Mouse (Mus musculus) cerebellum, postnatal 14 days (tissue): Measurements from ENCODE around the gene Thbs1.

Source experiments
- DNase-seq, 2 experiments: peaks; one replicate each; pipeline ENCODE4 v3.0.0; 2021; ENCODE audit warnings: mixed read lengths in 2 of 2

Thbs1 gene

DNA sequence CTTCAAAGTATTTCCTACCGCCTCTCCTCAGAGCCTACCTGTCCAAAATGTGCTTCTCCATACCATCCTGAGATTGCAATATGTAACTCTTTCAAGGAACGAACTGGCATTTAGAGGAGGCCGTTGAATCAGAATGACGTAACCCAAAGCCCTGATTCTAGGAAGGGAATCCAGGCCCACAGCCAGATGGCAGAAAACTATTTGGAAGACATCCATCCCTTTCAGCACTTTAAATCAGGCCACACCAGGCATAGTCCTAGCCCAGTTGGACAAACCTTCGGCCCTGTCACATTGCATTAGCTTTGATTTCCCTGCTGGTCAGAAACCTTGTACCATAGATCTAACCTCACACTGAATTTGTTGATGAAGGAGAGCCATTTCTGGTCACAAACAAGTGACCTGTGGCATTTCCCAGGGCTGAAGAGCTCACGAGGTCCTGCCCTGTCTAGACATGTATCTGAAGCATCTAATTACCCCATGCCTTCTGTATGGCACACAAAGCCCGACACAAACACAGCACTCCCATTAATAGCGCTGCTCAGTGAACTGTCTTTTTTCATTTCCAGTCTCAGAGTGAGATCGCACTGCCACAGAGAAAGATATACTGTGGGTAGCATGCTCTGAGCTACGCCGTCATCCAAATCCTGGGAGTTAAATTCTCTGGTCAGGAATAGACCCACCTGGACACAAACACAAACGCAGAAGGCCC, 38.3 kb downstream of the Thbs1 start:
- DNase-seq = peak; percentile 96

DNA sequence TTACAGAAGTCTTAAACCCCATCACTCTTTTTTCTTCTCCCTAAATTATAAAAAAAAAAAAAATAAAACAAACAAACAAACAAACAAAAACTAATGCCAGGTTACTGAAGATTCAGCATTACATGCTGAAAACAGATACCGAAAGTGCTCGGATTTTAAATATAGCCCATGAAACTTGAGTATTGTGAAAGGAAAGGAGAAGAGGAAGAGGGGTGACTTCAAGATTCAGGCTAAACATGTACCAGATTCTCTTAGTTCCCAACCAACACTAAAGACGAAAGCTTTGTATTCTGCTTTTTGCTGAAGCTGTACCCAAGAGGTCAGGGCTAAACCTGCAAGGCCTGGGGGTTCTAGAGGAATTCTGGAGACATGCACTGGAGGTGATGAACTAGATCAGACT, 46.4 kb downstream of the Thbs1 start:
- DNase-seq = no peak

DNA sequence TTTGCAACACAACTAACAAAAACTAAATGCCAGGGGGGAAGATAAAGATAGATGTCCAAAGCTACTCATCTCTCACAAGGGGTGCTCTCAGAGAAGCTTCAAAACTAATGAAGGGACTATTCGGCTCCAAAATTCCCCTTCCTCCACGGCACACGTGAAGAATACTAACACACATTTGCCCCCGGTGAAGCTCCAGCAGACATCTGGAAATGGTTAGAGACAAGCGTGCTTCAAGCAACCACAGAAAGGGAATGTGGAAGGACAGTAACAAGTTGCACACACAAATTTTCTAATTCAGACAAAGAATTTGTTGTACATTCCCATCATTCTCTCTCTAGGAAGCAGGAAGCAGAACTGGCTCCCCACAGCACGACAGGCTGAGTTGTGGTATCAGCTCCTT, 47.5 kb downstream of the Thbs1 start:
- DNase-seq = no peak

DNA sequence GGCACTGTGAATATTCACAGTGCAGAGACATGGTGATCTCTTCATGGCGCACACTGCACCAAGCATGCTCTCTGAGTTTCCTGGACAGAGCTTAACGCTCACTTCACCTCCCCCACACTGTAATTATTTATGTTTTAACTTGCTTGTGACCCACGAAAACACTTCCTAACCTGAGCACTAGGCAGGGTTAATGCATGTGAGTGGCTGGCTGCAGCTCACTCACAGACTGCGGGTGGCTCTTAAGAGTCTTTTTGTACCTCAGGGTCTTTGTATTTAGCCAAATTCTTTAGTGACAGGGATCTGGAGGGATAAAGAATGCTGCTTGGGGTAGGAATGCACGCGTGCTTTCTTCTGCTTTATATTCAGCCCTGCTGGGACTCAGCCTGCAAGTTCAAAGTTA, 48.9 kb downstream of the Thbs1 start:
- no peak for DNase-seq

DNA sequence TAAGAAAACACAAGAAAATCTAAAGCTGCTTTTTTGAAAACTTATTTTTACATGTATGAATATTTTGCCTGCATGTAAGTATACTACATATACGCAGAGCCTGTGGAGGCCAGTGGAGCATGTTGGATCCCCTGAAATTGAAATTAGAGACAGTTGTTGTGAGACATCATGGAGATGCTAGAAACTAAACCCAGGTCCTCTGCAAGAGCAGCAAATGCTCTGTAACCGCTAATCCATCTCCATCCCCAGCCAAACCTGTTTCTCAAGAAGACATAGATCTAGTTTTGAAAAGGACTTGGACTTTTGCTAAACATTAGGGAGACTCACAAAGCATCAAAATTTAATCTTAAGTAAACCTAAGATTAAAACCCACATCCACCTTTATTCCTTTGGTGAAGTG, 49.3 kb downstream of the Thbs1 start:
- DNase-seq = no peak

DNA sequence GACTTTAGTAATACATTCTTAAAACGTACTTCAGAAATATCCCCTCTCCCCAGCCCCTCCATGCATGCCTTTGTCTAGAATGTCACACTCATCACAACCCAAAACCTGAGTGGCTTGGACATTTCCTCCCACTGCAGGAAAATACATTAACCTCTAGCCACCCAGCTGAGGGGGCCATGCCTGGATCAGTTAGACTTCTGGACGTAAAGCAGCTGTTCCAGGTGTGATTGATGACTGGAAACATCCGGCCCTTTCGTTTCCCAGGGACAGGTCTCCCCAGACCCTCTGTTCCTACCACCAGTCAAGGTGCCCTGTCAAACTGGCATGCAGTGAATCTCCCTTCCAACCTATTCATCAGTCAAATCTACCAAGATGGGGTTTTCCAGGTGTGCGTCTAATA, 50.8 kb downstream of the Thbs1 start:
- no peak for DNase-seq

DNA sequence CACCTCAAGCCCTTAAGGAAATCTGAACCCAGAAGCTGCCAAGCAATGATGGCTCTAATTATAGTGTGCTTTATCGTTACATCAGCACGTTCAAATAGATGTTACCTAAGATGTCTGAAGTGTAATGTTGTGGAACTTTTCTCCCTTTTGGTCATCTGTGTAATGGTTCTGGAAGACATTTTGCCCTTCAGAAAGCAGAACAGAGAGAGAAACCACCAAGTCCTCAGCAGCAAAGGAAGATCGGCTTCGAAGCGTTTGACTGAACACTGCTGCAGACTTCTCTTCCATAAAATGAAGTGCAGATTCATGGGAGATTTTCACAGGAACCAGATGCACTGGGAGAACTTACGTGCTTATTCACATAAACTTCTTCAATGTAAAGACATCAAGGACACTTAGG, 52.5 kb downstream of the Thbs1 start:
- no peak for DNase-seq

DNA sequence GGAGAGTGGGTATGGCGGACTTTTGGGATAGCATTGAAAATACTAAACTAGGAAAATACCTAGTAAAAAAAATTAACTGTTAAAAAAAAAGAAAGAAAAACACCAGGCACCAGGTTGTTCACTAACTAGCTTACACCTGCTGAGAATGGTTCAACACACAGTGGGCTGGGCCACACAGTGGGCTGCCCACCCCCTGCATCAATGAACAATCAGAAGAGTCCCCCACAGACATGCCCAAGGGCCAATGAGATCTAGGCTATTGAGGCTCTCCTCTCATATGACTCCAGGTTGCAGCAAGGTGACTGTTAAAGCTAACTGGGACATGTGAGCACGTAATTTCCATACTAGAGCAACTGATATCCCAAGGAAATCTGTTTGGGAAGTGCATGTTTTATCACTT, 54.0 kb downstream of the Thbs1 start:
- no peak for DNase-seq

DNA sequence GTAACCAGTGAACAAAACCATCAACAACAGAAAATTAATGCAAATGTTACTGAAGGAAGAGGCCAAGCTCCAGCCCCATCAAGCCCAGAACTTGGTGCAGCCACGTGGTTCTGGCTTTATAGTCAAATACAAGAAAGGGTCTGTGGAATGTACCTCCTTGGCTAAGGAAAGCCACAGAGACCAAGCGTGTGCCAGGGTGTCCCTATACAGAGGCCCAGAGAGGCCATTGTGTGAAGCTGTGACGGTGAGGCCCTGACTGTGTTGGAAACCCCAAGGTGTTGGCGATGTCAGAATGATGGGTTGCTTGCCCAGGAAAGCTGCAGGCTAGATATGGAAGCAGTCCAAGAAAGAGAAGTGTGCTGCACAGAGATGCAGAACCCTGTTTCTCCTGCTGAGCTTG, 56.1 kb downstream of the Thbs1 start:
- peak in 1 of 2 experiments; percentile 42 for DNase-seq

DNA sequence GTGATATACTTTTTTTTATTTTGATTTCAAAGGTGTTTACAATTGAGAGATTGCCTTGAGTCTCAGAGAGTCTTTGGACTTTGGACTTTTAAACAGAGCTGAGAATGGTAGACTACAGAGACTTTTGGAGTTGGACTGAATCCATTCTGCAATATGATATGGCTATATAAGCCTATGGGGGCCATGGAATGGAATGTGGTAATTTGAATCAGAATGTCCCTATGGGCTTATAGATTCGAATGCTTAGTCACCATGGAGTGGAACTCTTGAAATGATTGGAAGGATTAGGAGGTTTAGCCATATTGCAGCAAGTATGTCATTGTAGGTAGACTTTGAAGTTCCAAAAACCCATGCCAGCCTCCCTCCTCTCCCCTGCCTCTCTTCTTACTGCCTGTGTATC, 56.5 kb downstream of the Thbs1 start:
- no peak for DNase-seq

DNA sequence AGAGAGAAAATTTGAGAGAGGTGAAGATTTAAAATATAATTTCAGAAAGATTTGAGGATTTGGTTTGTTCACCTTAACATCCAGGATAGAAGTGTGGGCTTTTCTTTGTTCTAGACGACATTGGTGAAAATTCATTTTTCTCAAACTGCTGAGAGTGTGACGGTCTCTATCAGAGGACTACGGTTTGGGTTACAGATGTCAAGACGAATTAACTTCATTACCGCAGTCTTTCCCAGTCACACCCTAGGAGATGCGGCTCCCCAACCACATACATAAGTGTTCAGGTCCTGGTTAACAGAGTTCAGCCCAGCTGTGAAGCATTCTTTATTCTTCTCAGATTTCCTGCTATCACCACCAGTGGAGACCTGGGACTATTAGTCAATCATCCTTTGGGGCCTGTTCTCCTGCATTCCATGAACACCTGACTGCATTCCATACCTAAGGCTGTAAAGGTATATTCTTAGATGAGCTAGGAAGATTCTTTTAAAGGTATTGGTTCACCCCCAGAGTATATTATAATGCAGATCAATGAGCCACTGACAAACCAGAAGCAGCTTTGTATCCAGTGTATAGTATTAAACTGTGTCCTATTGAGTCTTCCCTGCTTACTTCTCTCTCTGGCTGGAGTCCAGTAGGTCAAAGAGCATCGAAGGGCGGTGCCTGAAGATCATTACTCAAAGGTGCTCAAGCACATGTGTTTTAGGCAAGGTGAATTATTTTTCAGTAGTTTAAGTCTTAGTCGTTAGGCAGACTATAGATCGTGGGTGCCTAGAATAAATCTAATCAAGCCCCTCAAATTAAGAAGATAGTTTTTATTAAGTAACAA, 63.1 kb downstream of the Thbs1 start:
- DNase-seq = no peak
